Mouse (Mus musculus): ENCODE measurements at regions not wholly inside any gene's neighbourhood (a gene's known extent, or its start where the extent isn't known, plus 50 kb on each side); places are given as distances from the start of the nearest gene placed in this dataset.

DNA sequence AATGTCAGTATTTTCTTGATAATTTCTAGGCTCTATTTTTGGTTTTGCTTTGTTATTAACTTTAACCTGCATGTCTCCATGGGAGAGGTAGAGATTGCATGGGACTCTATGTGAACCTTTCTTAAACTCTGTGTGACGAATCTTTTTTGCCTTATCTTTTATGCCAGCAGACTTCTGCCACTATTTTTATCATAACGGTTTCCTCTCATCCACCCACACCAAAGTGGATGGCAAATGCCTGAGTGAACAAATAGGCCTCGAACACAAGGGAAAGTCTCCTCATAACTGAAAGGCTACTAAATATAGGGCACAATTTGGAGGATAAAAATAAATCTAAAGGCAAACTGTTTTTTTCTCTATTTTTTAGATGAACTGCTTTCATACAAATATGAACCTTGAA is 343.3 kb upstream of the Ctso start:
- TF ChIP-seq CTCF (IDR thresholded peaks at IDR 0.05; ENCODE audit: borderline replicate concordance, insufficient read depth, low read depth, low read length) (no peak), POLR2A (IDR thresholded peaks at IDR 0.05; ENCODE audit: borderline replicate concordance, insufficient read depth, low read length) (no peak)
